21 mouse cellular contexts compared by ENCODE assay signal in genomic region chr1:164682867-164683599, GRCm38 (mm10).
DNase-seq lines count a peak whose midpoint lies in the region; ATAC-seq and TF ChIP-seq lines count a peak whose summit lies in the region.
"Had no signal": no experiment of that assay in that cellular context is flagged by ENCODE, and none has a peak within 500 bp of the region (broad histone marks: within the 10 kb centered on the region; RNA-seq: fewer than 3 reads in every experiment).

No protein-coding gene starts in this region.

- ATAC-seq in midbrain, embryonic 16.5 days = no peak
- ATAC-seq: activated CD4-positive, CD25-positive, alpha-beta regulatory T cell, adult 4 months; liver, embryonic 12.5 days had no signal

- no peaks in the 10 kb centered on the region for H3K27me3 ChIP-seq in heart, adult 2 months (ENCODE audit: control insufficient read depth, insufficient read depth, low read length)
- H3K27me3 ChIP-seq in midbrain, embryonic 16.5 days (ENCODE audit: control insufficient read depth, insufficient read depth, low read depth, low read length) = no peaks in the 10 kb centered on the region
- no peaks in the 10 kb centered on the region for H3K27me3 ChIP-seq in midbrain, embryonic 10.5 days (ENCODE audit: low read depth, poor library complexity, severe bottlenecking)
- H3K27me3 ChIP-seq: heart, embryonic 13.5 days; hindbrain, embryonic 15.5 days; limb, embryonic 13.5 days; liver, embryonic 12.5 days had no signal

- 66% methylated on average over 5 of the region's 5 CpGs for WGBS in heart, adult 2 months
- WGBS in midbrain, embryonic 16.5 days = 83% methylated on average over 5 of the region's 5 CpGs
- WGBS in midbrain, embryonic 10.5 days = 82% methylated on average over 5 of the region's 5 CpGs

- no peaks in the 10 kb centered on the region for H3K9me3 ChIP-seq in midbrain, embryonic 16.5 days (replicated peaks; ENCODE audit: control insufficient read depth, low read length, poor library complexity, severe bottlenecking)
- no peaks in the 10 kb centered on the region for H3K9me3 ChIP-seq in midbrain, embryonic 10.5 days (replicated peaks)
- H3K9me3 ChIP-seq: heart, embryonic 13.5 days; hindbrain, embryonic 15.5 days; limb, embryonic 13.5 days; liver, embryonic 12.5 days had no signal

- H3K79me2 ChIP-seq in heart, adult 2 months (replicated peaks; ENCODE audit: control insufficient read depth, insufficient read depth, low read length) = no peaks in the 10 kb centered on the region

- no peak overlapping the region for H3K27ac ChIP-seq in heart, adult 2 months
- 0 out of 2 replicates have a peak overlapping the region, but pooled peaks have one; percentile 53 for H3K27ac ChIP-seq in midbrain, embryonic 16.5 days (ENCODE audit: low read length)
- no peak overlapping the region for H3K27ac ChIP-seq in midbrain, embryonic 10.5 days (replicated peaks)
- H3K27ac ChIP-seq: heart, embryonic 13.5 days; hindbrain, embryonic 15.5 days; limb, embryonic 13.5 days; liver, embryonic 12.5 days had no signal

- TF ChIP-seq EP300 in heart, adult 2 months (IDR thresholded peaks at IDR 0.05; ENCODE audit: insufficient read depth, low read depth, low read length) = no peak

- no peak overlapping the region for H3K9ac ChIP-seq in heart, adult 2 months (ENCODE audit: low read depth, low read length)
- H3K9ac ChIP-seq in midbrain, embryonic 16.5 days (ENCODE audit: low read depth, low read length) = no peak overlapping the region
- H3K9ac ChIP-seq: heart, embryonic 13.5 days; hindbrain, embryonic 15.5 days; limb, embryonic 13.5 days; liver, embryonic 12.5 days had no signal

- TF ChIP-seq POLR2A in heart, adult 2 months (IDR thresholded peaks at IDR 0.05; ENCODE audit: insufficient read depth, low read depth, low read length) = no peak

- intact Hi-C loops in heart, adult 2 months (cut with DNase I) = no loop called here

- no peak overlapping the region for H3K4me3 ChIP-seq in heart, adult 2 months
- H3K4me3 ChIP-seq in midbrain, embryonic 16.5 days (ENCODE audit: low read depth, low read length) = no peak overlapping the region
- H3K4me3 ChIP-seq in midbrain, embryonic 10.5 days = no peak overlapping the region
- H3K4me3 ChIP-seq: heart, embryonic 13.5 days; hindbrain, embryonic 15.5 days; limb, embryonic 13.5 days; liver, embryonic 12.5 days had no signal

- peaks cover 2% of the 10 kb centered on the region; the same call in 1 of the 2 replicates for H3K4me1 ChIP-seq in heart, adult 2 months (ENCODE audit: control insufficient read depth, insufficient read depth, low read length)
- H3K4me1 ChIP-seq in midbrain, embryonic 16.5 days (ENCODE audit: control insufficient read depth, insufficient read depth, low read length) = no peaks in the 10 kb centered on the region
- no peaks in the 10 kb centered on the region for H3K4me1 ChIP-seq in midbrain, embryonic 10.5 days
- H3K4me1 ChIP-seq: hindbrain, embryonic 15.5 days; limb, embryonic 13.5 days; liver, embryonic 12.5 days had no signal

- no peak for TF ChIP-seq CTCF in heart, adult 2 months (IDR thresholded peaks at IDR 0.05)

- no peak overlapping the region for H3K4me2 ChIP-seq in midbrain, embryonic 16.5 days (ENCODE audit: low read length)
- H3K4me2 ChIP-seq: heart, embryonic 13.5 days; hindbrain, embryonic 15.5 days; limb, embryonic 13.5 days; liver, embryonic 12.5 days; midbrain, embryonic 11.5 days had no signal

- peak; percentile 7 for DNase-seq in adrenal gland, postnatal 10 days
- no peak for DNase-seq in adrenal gland, postnatal 25 days
- peak; percentile 8 to 19 for DNase-seq in heart, adult 18-20 months
- no peak for DNase-seq in heart, adult 2 months
- DNase-seq in midbrain, embryonic 10.5 days (ENCODE audit: low spot score) = no peak
- DNase-seq in lung, postnatal 36 days = peak; percentile 24
- no peak for DNase-seq in urinary bladder, postnatal 4 days (ENCODE audit: low spot score in 2 of 2)
- DNase-seq: adrenal gland, adult 8-10 months; cerebellum, adult 9-11 months; heart, postnatal 4 days; kidney, adult 2 months; kidney, postnatal 10 days; retina, postnatal 1 day; thymus, postnatal 25 days had no signal

- H3K36me3 ChIP-seq in heart, adult 2 months (ENCODE audit: control insufficient read depth, insufficient read depth, low read length) = no peaks in the 10 kb centered on the region
- H3K36me3 ChIP-seq in midbrain, embryonic 16.5 days (ENCODE audit: control insufficient read depth, insufficient read depth, low read length) = no peaks in the 10 kb centered on the region
- no peaks in the 10 kb centered on the region for H3K36me3 ChIP-seq in midbrain, embryonic 10.5 days
- H3K36me3 ChIP-seq: heart, embryonic 13.5 days; hindbrain, embryonic 15.5 days; limb, embryonic 13.5 days; liver, embryonic 12.5 days had no signal

Comparison
In these comparisons a context has a peak if more than half of its experiments do, and no peak if none do; other contexts are left out.
1. DNase-seq: peak in adrenal gland, postnatal 10 days (single experiment), heart, adult 18-20 months (2 of 2) and lung, postnatal 36 days (single experiment); none in adrenal gland, postnatal 25 days (single experiment), heart, adult 2 months (0 of 2), midbrain, embryonic 10.5 days (single experiment) and urinary bladder, postnatal 4 days (0 of 2).